Mouse (Mus musculus) mature B cell (primary cell): ENCODE data around the gene Mex3d.

Source experiments
- in situ Hi-C: fragments of 300-500 bp; cut with MboI; formaldehyde crosslinking; loops from 2 replicates; pipeline ENCODE4 v1.14.3; 2019

Gene Mex3d

GRCm38 (mm10) chr10:80386735-80387471 is 556 bp downstream of the Mex3d start:
- in situ Hi-C loops = no loop called here

- in situ Hi-C loops = no loop called here
Measured at GRCm38 (mm10) chr10:80385811-80386734, 1.4 kb downstream of the Mex3d start.

GRCm38 (mm10) chr10:80385310-80385709 is 2.1 kb downstream of the Mex3d start:
- in situ Hi-C loops = no loop called here

DNA sequence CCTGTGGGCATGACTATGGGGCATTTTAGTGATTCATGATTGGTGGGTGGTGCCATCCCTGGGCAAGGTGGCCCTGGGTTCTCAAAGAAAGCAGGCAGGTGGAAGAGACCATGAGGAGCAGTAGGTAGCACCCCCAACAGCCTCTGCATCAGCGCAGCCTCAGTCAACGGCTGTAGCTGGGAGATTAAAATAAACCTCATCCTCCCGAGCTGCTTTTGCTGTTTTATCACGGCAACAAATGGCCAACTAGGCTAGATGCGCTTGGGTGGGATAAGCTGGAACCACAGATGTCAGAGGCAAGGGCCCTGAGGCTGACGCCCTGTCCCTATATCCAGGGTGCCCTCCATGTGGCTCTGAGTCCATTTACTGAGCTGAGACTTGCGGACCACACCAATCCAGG is 2.8 kb downstream of the Mex3d start:
- in situ Hi-C loops = no loop called here

- in situ Hi-C loops = no loop called here
Measured at GRCm38 (mm10) chr10:80384115-80384639, 3.3 kb downstream of the Mex3d start.

GRCm38 (mm10) chr10:80383431-80383830 is 4.0 kb downstream of the Mex3d start:
- in situ Hi-C loops = no loop called here

- in situ Hi-C loops = no loop called here
Measured at GRCm38 (mm10) chr10:80382641-80383365, 4.7 kb downstream of the Mex3d start.

GRCm38 (mm10) chr10:80377716-80378115 is 9.7 kb downstream of the Mex3d start:
- in situ Hi-C loops = loop anchor here (10.0 kb wide), 1 partner anchor 127 kb away; no protein-coding TSS in a partner anchor

- in situ Hi-C loops = loop anchor here (10.0 kb wide), 1 partner anchor 129 kb away; no protein-coding TSS in a partner anchor
Measured at GRCm38 (mm10) chr10:80376160-80376559, 11.3 kb downstream of the Mex3d start.

GRCm38 (mm10) chr10:80374063-80374462 is 13.4 kb downstream of the Mex3d start:
- in situ Hi-C loops = loop anchor here (10.0 kb wide), 1 partner anchor 131 kb away; no protein-coding TSS in a partner anchor

- in situ Hi-C loops = loop anchor here (10.0 kb wide), 1 partner anchor 132 kb away; no protein-coding TSS in a partner anchor
Measured at GRCm38 (mm10) chr10:80372706-80373105, 14.8 kb downstream of the Mex3d start.

- in situ Hi-C loops = loop anchor here (10.0 kb wide), 1 partner anchor 133 kb away; no protein-coding TSS in a partner anchor
Measured at GRCm38 (mm10) chr10:80371983-80372382, 15.5 kb downstream of the Mex3d start.

- in situ Hi-C loops = loop anchor here (10.0 kb wide), 1 partner anchor 133 kb away; no protein-coding TSS in a partner anchor
Measured at GRCm38 (mm10) chr10:80371411-80371966, 16.0 kb downstream of the Mex3d start.

- in situ Hi-C loops = loop anchor here (10.0 kb wide), 1 partner anchor 135 kb away; no protein-coding TSS in a partner anchor
Measured at GRCm38 (mm10) chr10:80369995-80370747, 17.3 kb downstream of the Mex3d start.

DNA sequence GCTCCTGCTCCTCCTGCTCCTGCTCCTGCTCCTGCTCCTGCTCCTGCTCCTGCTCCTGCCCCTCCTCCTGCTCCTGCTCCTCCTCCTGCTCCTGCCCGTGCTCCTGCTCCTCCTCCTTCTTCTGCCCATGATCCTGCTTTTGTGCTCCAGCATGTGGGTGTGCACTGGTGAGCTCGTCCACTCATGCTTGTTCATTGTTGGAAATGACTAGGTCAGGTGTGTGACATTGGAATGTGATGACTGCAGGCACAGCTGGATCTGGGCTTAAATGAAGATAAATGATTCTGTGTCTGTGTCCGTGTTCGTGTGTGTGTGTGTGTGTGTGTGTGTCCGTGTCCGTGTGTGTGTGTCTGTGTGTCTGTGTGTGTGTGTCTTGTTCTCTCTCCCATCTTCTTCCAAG is 19.1 kb downstream of the Mex3d start:
- in situ Hi-C loops = no loop called here

DNA sequence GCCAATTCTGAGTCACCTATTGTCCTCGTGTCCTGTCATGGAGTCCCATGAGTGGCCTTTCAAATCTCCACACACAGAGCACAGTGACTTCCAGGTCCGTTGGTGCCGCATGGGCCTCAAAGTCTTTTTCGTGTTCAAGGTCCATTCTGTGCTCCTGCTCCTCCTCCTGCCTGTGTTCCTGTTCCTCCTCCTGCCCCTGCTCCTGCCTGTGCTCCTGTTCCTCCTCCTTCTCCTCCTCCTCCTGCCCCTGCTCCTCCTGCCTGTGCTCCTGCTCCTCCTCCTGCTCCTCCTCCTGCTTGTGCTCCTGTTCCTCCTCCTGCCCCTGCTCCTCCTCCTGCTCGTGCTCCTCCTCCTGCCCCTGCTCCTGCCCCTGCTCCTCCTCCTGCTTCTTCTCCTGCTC is 19.5 kb downstream of the Mex3d start:
- in situ Hi-C loops = no loop called here

- in situ Hi-C loops = no loop called here
Measured at GRCm38 (mm10) chr10:80365736-80366135, 21.7 kb downstream of the Mex3d start.

GRCm38 (mm10) chr10:80363734-80364133 is 23.7 kb downstream of the Mex3d start:
- in situ Hi-C loops = no loop called here

GRCm38 (mm10) chr10:80357994-80358639 is 29.3 kb downstream of the Mex3d start:
- in situ Hi-C loops = no loop called here

GRCm38 (mm10) chr10:80357336-80357735 is 30.1 kb downstream of the Mex3d start:
- in situ Hi-C loops = no loop called here
